Mouse (Mus musculus): ENCODE measurements around the gene Folr2. TPM values are rescaled to one million over a fixed set of nuclear protein-coding genes. Genes with fewer than 3 reads are reported as not detected.

The Folr2 gene
- polyA plus RNA-seq, 1 experiment from 2014 or later = not detected

DNA sequence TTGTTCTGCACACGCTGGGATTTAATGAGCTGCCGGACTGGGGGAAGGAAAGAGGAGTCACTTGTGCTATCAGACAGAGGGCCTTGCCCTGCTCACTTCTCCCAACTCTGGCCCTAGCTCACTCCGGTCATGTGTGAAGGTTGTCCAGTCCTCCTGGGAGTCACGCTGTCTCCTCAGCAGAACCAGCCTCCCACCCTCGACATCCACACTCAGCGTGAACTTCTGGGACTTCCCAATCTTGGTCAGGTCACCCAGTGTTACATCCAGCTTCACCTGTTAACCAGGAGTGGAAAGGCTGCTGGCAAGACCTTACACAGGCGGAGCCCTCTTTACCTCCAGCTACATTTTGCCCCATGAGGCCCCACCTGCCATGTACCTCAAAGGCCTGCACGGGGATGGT lies 25.6 kb downstream of the Folr2 start:
- ChIA-PET POLR2A (interaction anchor here (0.5 kb wide), 1 partner anchor 118 kb away, joined by 3 read pairs; no protein-coding TSS in a partner anchor), CTCF (interaction anchor here (1.1 to 1.4 kb wide), 2 partner anchors 15 to 165 kb away, joined by 3 to 4 read pairs; no protein-coding TSS in a partner anchor)
- ATAC-seq = no peak
- TF ChIP-seq CTCF (IDR thresholded peaks at IDR 0.05) = no peak
- H3K27me3 ChIP-seq = no peaks in the 10 kb centered on the region
- in situ Hi-C loops (cut with MboI; ENCODE audit: low pct_unique_long_range_greater_than_20kb) = loop anchor here (5.0 kb wide), 1 partner anchor 154 kb away; no protein-coding TSS in a partner anchor
- no peak for DNase-seq (ENCODE audit: low read depth, low spot score)

DNA sequence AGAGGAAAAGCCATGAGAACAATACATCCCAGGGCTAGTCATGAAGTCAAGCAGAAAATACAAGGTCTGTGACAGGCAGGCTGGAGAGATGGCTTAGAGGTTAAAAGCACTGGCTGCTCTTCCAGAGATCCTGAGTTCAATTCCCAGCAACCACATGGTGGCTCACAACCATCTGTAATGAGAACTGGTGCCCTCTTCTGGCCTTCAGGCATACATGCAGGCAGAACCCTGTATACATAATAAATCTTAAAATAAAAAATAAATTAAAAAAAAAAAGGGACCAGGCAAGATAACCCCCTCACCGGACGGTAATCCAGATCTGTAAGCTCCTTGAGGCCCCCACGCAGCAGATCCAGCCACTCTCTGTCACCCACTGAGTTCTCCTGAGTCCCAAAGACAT lies 26.6 kb downstream of the Folr2 start:
- no peaks in the 10 kb centered on the region for H3K27me3 ChIP-seq
- in situ Hi-C loops (cut with MboI; ENCODE audit: low pct_unique_long_range_greater_than_20kb) = loop anchor here (5.0 kb wide), 1 partner anchor 153 kb away; no protein-coding TSS in a partner anchor
- ChIA-PET POLR2A (no interaction called here), CTCF (interaction anchor here (1.1 kb wide), 1 partner anchor 164 kb away, joined by 4 read pairs; no protein-coding TSS in a partner anchor)
- DNase-seq (ENCODE audit: low read depth, low spot score) (no peak), ATAC-seq (no peak)
- no peak for TF ChIP-seq CTCF (IDR thresholded peaks at IDR 0.05)

DNA sequence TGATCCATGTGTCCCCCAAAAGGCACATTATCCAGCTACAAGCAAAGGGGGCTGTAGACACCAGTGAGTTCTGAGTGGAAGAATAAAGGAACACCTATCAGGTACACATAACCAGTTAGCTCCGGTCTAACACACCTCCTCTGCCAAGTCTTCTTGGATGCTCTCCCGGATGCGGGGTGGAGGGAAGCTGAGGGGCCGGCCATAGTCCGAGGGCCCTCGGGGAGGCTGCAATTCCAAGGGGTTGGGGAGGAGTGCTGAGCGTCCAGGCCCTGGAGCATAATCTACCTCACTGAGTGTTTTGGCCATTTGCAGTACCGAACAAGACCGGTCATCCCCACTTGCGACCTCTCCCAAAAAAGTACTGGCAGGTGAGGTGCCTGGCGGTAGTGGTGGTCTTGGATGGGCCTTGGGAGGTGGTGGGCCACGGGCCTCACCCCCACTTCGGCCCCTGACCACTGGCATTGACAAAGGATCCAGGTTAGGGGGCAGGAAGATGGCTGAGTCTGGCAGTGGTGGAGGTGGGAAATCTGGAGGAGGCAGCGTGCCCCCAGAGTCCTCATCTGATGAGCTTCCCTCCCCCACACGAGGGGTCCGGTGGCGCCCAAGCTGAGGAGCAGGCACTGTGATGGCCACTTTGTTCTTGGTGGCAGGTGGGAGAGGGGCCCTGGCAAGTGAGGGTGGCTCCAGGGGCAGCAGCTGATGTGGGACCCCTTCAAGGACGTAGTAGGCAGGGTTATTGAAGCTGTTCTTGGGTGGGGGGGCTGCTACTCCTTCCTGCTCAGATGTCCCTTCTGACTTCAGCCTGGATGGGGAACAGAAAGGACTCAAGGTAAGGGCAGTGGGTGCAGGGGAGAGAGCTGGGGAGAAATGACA lies 33.0 kb downstream of the Folr2 start:
- ChIA-PET POLR2A (no interaction called here), CTCF (no interaction called here)
- TF ChIP-seq CTCF (IDR thresholded peaks at IDR 0.05) = no peak
- ATAC-seq = no peak
- H3K27me3 ChIP-seq = no peaks in the 10 kb centered on the region
- in situ Hi-C loops (cut with MboI; ENCODE audit: low pct_unique_long_range_greater_than_20kb) = no loop called here
- DNase-seq (ENCODE audit: low read depth, low spot score) = no peak

DNA sequence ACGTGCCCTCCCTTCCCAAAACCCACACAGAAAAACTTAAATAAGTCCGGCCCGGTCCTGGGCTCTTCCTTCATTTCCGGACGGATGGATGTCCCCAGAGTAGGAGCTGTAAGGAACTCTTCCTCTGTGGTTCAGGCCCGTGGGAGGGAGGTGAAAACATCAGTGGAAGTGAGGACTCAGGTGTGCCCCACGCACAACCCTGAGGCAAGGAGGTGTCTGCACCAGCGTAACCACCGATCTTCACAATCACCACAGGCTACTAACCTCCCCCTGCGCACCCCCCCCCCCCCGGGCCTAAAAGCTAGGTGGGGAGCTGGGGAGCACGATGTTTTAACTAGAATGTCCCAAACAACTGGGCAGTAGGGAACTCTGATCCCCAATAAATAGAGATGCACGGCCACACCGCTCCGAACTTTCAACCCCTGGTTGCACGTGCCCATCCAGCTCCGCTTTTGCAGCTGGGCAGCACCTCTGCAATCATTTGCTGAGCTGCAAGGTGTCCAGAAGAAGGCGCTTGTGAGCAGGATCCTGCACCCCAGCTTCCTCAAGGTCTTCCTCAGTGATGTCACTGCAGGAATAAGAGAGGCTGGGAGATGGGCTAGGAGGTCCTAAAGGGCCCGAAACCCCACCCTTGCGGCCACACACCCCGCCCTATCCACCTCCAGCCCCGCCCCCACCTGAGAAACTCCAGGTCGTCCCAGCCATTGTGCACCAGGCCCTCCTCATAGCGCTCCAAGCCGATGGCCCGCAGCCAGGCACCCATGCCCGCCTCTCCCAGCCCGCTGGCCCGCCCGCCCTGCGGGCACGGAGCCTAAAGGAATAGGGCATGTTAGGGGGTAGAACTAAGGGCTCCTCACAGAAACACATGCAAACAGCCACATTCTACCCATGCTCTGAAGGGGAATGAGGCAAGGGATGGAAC lies 33.9 kb downstream of the Folr2 start:
- POLR2A ChIA-PET = no interaction called here
- in situ Hi-C loops (cut with MboI; ENCODE audit: low pct_unique_long_range_greater_than_20kb) = no loop called here

DNA sequence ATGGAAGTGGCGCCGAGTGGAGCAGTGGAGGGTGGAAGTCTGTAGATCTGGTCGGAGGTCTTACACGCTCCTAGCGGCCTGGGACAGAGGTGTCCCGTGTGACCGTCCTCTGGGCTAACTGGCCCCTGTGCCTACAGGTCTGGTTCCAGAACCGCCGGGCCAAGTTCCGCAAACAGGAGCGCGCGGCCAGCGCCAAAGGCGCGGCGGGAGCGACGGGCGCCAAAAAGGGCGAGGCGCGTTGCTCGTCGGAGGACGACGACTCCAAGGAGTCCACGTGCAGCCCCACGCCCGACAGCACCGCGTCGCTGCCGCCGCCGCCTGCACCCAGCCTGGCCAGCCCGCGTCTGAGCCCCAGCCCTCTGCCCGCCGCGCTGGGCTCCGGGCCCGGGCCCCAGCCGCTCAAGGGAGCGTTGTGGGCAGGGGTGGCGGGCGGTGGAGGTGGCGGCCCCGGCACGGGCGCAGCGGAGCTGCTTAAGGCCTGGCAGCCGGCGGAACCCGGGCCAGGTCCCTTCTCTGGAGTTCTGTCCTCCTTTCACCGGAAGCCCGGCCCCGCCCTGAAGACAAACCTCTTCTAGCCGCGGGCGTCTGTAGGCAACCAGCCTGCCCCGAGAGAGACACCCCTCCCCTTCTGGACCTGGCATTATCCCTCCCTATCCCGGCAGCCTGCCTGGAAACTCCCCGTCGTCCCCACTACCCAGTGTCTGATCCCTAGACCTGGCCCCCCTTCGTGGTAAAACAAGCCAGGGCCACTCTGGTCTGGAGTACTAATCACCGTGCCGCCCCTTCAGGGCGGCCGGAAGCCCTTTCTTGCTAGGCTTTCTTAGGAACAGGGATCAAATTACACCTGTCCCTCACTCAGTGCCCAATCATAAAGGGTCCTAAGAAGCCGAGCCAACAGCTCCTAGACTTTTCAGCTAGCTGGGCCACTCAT lies 35.2 kb downstream of the Folr2 start:
- POLR2A ChIA-PET = interaction anchor here (0.6 kb wide), 1 partner anchor 13 kb away, joined by 4 read pairs; no protein-coding TSS in a partner anchor
- CTCF ChIA-PET = no interaction called here
- in situ Hi-C loops (cut with MboI; ENCODE audit: low pct_unique_long_range_greater_than_20kb) = no loop called here
- no peak for DNase-seq (ENCODE audit: low read depth, low spot score)
- H3K27me3 ChIP-seq = no peaks in the 10 kb centered on the region
- no peak for TF ChIP-seq CTCF (IDR thresholded peaks at IDR 0.05)
- no peak for ATAC-seq

More for the DNA sequence above, 33.9 kb downstream of the Folr2 start:
- TF ChIP-seq CTCF (IDR thresholded peaks at IDR 0.05) = no peak
- no peak for DNase-seq (ENCODE audit: low read depth, low spot score)
- ATAC-seq = no peak
- CTCF ChIA-PET = no interaction called here
- H3K27me3 ChIP-seq = no peaks in the 10 kb centered on the region

DNA sequence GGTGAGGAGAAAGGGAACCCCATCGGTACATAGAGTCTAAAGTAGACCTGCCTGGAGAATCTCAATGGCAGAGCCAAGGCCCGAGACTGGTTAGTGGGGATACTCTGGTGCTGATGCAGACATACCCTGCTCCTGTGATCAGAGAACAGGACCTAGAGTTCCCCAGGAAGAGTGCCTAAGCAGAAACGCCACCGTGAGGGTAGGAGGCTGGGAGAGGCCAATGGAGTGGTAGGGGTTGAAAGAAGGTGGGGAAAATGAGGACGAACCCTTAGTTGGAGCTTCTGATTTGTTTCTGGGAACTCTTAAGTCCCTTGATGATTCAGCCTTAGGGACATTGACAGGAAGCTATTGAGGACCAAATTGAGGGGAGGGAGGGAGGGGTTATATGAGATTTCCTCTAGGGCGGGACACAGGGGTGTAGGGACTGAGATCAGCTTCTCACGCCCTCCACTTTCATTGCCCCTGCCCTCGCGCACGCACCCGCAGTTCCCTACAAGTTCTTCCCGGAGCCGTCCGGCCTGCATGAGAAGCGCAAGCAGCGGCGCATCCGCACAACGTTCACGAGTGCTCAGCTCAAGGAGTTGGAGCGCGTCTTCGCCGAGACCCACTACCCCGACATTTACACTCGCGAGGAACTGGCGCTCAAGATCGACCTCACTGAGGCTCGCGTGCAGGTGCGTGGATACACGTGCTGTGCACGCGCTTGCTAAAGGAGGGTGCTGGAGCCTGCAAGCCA lies 36.5 kb downstream of the Folr2 start:
- DNase-seq (ENCODE audit: low read depth, low spot score) = no peak

DNA sequence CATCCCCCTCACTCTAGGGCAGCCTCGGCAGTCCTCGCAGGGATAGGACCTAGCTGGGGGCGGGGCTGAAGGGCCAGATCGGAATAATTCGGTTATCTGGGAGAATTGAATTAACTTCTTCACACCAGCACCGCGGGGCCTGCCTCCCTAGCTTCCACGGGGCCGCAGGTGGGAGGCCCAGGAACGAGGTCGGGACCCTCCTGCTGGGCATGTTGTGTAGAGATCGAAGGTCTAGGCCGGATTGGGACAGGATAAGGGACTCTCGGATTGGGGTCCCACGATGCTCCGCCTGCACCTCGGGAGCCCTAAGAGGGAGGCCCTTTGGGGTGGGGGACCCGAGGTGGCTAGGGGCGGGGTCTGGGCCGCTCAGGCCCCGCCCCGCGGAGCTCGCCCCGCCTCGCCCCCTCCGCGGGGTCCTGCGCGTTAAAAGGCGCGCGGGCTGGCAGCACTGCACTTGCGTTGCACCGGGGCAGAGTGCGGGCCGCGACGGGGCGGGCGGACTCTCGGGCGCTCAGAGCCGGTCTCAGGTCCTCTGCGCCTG lies 39.1 kb downstream of the Folr2 start, which contains the start of gene Phox2a:
Gene Phox2a (plus strand): TSS at position 453 of the 541 bp plus-strand sequence.
- CTCF ChIA-PET = no interaction called here

More for the DNA sequence above, 36.5 kb downstream of the Folr2 start:
- ATAC-seq = no peak
- ChIA-PET CTCF (no interaction called here), POLR2A (no interaction called here)
- TF ChIP-seq CTCF (IDR thresholded peaks at IDR 0.05) = no peak
- H3K27me3 ChIP-seq = no peaks in the 10 kb centered on the region
- in situ Hi-C loops (cut with MboI; ENCODE audit: low pct_unique_long_range_greater_than_20kb) = no loop called here

More for the DNA sequence above, 39.1 kb downstream of the Folr2 start, which contains the start of gene Phox2a:
- H3K27me3 ChIP-seq = no peaks in the 10 kb centered on the region
- DNase-seq (ENCODE audit: low read depth, low spot score) = no peak
- POLR2A ChIA-PET = no interaction called here
- ATAC-seq = no peak
- in situ Hi-C loops (cut with MboI; ENCODE audit: low pct_unique_long_range_greater_than_20kb) = no loop called here
- no peak for TF ChIP-seq CTCF (IDR thresholded peaks at IDR 0.05)

Other genes starting within 250 kb of the Folr2 start
- gene Clpb, start 193.6 kb downstream of the Folr2 start, polyA plus RNA-seq (2021) = 49.5 TPM
- gene Phox2a, start 38.9 kb downstream of the Folr2 start, polyA plus RNA-seq (2021) = not detected
- gene Inppl1, start 19.0 kb downstream of the Folr2 start, polyA plus RNA-seq (2021) = 148 TPM
- gene Anapc15, start 6.5 kb upstream of the Folr2 start, polyA plus RNA-seq (2021) = 36.4 TPM
- gene Folr1, start 13.6 kb upstream of the Folr2 start, polyA plus RNA-seq (2021) = 73.6 TPM
- gene Lamtor1, start 48.7 kb upstream of the Folr2 start, polyA plus RNA-seq (2021) = 130 TPM
- 0.50 TPM for gene Tomt, start 49.2 kb upstream of the Folr2 start, polyA plus RNA-seq (2021)
- gene Lrrc51, start 76.7 kb upstream of the Folr2 start, polyA plus RNA-seq (2021) = 6.0 TPM
- 156 TPM for gene Numa1, start 76.9 kb upstream of the Folr2 start, polyA plus RNA-seq (2021)
- 2.4 TPM for gene Il18bp, start 161.5 kb upstream of the Folr2 start, polyA plus RNA-seq (2021)
- gene Rnf121, start 208.3 kb upstream of the Folr2 start, polyA plus RNA-seq (2021) = 35.8 TPM
- 13.1 TPM for gene Xndc1, start 208.3 kb upstream of the Folr2 start, polyA plus RNA-seq (2021)
- gene Xntrpc, start 208.5 kb upstream of the Folr2 start, polyA plus RNA-seq (2021) = 0.24 TPM
- not detected for gene Trpc2, start 225.9 kb upstream of the Folr2 start, polyA plus RNA-seq (2021)
- not detected for gene Art1, start 244.5 kb upstream of the Folr2 start, polyA plus RNA-seq (2021)

All from Patski (cell line).